Mouse (Mus musculus) myocyte (in vitro differentiated cells): ENCODE measurements around the gene Ptprg. TPM values are rescaled to one million over a fixed set of nuclear protein-coding genes. Genes with fewer than 3 reads are reported as not detected.

Experiments used
- H3K27me3 ChIP-seq: one replicate; pipeline ENCODE4 v1.6.1; 2011; ENCODE audit not compliant: control insufficient read depth, insufficient read depth, insufficient read length
- H3K36me3 ChIP-seq: one replicate; pipeline ENCODE4 v1.6.1; 2011; ENCODE audit not compliant: control insufficient read depth, insufficient read depth
- H3K4me2 ChIP-seq: one replicate; pipeline ENCODE4 v1.6.1; 2011; ENCODE audit warnings: low read depth, control low read depth
- H3K4me3 ChIP-seq: one replicate; pipeline ENCODE4 v1.5.1; 2011; ENCODE audit warnings: mild to moderate bottlenecking, control low read depth, moderate library complexity
- H3K79me2 ChIP-seq: one replicate; pipeline ENCODE4 v1.6.1; 2011; ENCODE audit not compliant: control insufficient read depth, insufficient read depth
- H3ac ChIP-seq: one replicate; pipeline ENCODE4 v1.6.1; 2011; ENCODE audit not compliant: control insufficient read depth, insufficient read length
- CEBPB ChIP-seq: IDR thresholded peaks from 2 replicates; pipeline ENCODE4 v1.6.1; 2011; ENCODE audit warnings: mild to moderate bottlenecking, moderate library complexity; ENCODE audit not compliant: poor library complexity, insufficient read depth, severe bottlenecking
- E2F4 ChIP-seq: IDR thresholded peaks from one replicate; pipeline ENCODE4 v1.6.1; 2011; ENCODE audit warnings: mild to moderate bottlenecking, control low read depth, moderate library complexity; ENCODE audit not compliant: insufficient read depth
- MAX ChIP-seq: IDR thresholded peaks from one replicate; pipeline ENCODE4 v1.6.1; 2011; ENCODE audit warnings: low read depth, mild to moderate bottlenecking, control low read depth
- MYOD1 ChIP-seq, 3 experiments: IDR thresholded peaks; one replicate each; pipeline ENCODE4 v1.6.1; 2011; ENCODE audit warnings: control low read depth in 2 of 3, low read depth in 2 of 3, mild to moderate bottlenecking in 2 of 3, moderate library complexity in 1 of 3; ENCODE audit not compliant: insufficient read length in 2 of 3, control insufficient read depth in 1 of 3
- MYOG ChIP-seq, 3 experiments: IDR thresholded peaks; one replicate each; pipeline ENCODE4 v1.6.1; 2011; ENCODE audit warnings: control low read depth in 2 of 3, low read depth in 2 of 3, mild to moderate bottlenecking in 2 of 3; ENCODE audit not compliant: insufficient read length in 2 of 3, control insufficient read depth in 1 of 3, insufficient read depth in 1 of 3
- POLR2A ChIP-seq: IDR thresholded peaks from one replicate; pipeline ENCODE4 v1.6.1; 2011; ENCODE audit warnings: low read depth, mild to moderate bottlenecking, control low read depth, moderate library complexity; ENCODE audit not compliant: insufficient read length
- POLR2AphosphoS2 ChIP-seq: IDR thresholded peaks from one replicate; pipeline ENCODE4 v1.6.1; 2011; ENCODE audit warnings: low read depth, control low read depth; ENCODE audit not compliant: insufficient read length
- REST ChIP-seq: IDR thresholded peaks from one replicate; pipeline ENCODE4 v1.6.1; 2011; ENCODE audit warnings: mild to moderate bottlenecking, control low read depth, moderate library complexity; ENCODE audit not compliant: insufficient read depth, insufficient read length
- SRF ChIP-seq: IDR thresholded peaks from one replicate; pipeline ENCODE4 v1.6.1; 2011; ENCODE audit warnings: low read depth; ENCODE audit not compliant: control insufficient read depth, insufficient read length
- TCF12 ChIP-seq: IDR thresholded peaks from one replicate; pipeline ENCODE4 v1.6.1; 2011; ENCODE audit warnings: mild to moderate bottlenecking, control low read depth; ENCODE audit not compliant: poor library complexity, insufficient read depth, severe bottlenecking
- TCF3 ChIP-seq: IDR thresholded peaks from one replicate; pipeline ENCODE4 v1.6.1; 2011; ENCODE audit warnings: low read depth, control low read depth; ENCODE audit not compliant: insufficient read length
- USF1 ChIP-seq: IDR thresholded peaks from one replicate; pipeline ENCODE4 v1.6.1; 2011; ENCODE audit warnings: low read depth, mild to moderate bottlenecking, control low read depth, moderate library complexity
- polyA plus RNA-seq: library from polyadenylated mRNA; unstranded; fragments of >200 nt; fragmentation: generic; extraction: Trizol; gene quantifications from one replicate; pipeline ENCODE4 v1.2.1, GENCODE M21; 2012; ENCODE audit warnings: missing spikeins

Ptprg gene
- polyA plus RNA-seq, 1 experiment, result 14.4 TPM

DNA sequence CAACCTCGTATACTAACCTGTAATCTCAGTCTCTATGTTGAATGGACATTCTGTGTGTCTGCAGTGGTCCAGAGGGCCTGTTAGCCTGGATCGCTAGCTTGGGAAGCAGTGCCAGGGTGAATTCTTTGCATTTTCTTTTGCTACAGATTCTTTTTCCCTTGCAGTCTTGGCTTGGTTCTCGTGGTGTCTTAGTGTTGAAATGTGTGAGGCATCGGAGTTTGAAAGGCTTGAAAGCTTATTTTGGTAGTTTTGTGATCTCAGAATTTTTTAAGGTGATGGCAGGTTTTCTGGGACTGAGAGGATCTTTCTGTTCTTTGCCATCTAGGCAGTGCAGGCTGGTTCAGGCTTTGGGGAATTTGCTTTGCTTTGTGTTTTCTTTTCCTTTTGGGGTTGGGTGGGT lies 124.9 kb downstream of the Ptprg start:
- Histone ChIP-seq H3K4me2 (no peak overlapping the region), H3ac (no peak overlapping the region), H3K27me3 (no peaks in the 10 kb centered on the region), H3K79me2 (no peaks in the 10 kb centered on the region), H3K36me3 (no peaks in the 10 kb centered on the region), H3K4me3 (no peak overlapping the region)
- TF ChIP-seq TCF3 (no peak), REST (no peak), MYOD1 (IDR thresholded peaks at IDR 0.05; ENCODE audit: control insufficient read depth in 1 of 3, insufficient read length in 2 of 3, low read depth in 2 of 3) (no peak), MYOG (IDR thresholded peaks at IDR 0.05; ENCODE audit: control insufficient read depth in 1 of 3, insufficient read depth in 1 of 3, insufficient read length in 2 of 3, low read depth in 2 of 3) (no peak), TCF12 (no peak), SRF (no peak), MAX (no peak), USF1 (no peak), CEBPB (no peak), E2F4 (no peak), POLR2AphosphoS2 (no peak), POLR2A (no peak)

GRCm38 (mm10) chr14:11679741-11680140 lies 126.4 kb downstream of the Ptprg start:
- H3K36me3 ChIP-seq, result no peaks in the 10 kb centered on the region
- H3K4me2 ChIP-seq, result no peak overlapping the region
- no peak for TF ChIP-seq SRF
- no peak for TF ChIP-seq E2F4
- TF ChIP-seq TCF3, result no peak
- no peak for TF ChIP-seq USF1
- no peak for TF ChIP-seq MYOD1 (IDR thresholded peaks at IDR 0.05; ENCODE audit: control insufficient read depth in 1 of 3, insufficient read length in 2 of 3, low read depth in 2 of 3)
- no peak for TF ChIP-seq MAX
- no peak for TF ChIP-seq MYOG (IDR thresholded peaks at IDR 0.05; ENCODE audit: control insufficient read depth in 1 of 3, insufficient read depth in 1 of 3, insufficient read length in 2 of 3, low read depth in 2 of 3)
- no peak for TF ChIP-seq TCF12
- TF ChIP-seq CEBPB, result no peak
- TF ChIP-seq POLR2AphosphoS2, result no peak
- no peak for TF ChIP-seq REST
- H3ac ChIP-seq, result no peak overlapping the region
- no peaks in the 10 kb centered on the region for H3K79me2 ChIP-seq
- H3K4me3 ChIP-seq, result no peak overlapping the region
- H3K27me3 ChIP-seq, result no peaks in the 10 kb centered on the region

GRCm38 (mm10) chr14:11680621-11681020 lies 127.3 kb downstream of the Ptprg start:
- no peaks in the 10 kb centered on the region for H3K79me2 ChIP-seq
- no peak overlapping the region for H3K4me3 ChIP-seq
- no peaks in the 10 kb centered on the region for H3K36me3 ChIP-seq
- no peak overlapping the region for H3ac ChIP-seq
- no peak for TF ChIP-seq REST
- no peak for TF ChIP-seq CEBPB
- TF ChIP-seq USF1, result no peak
- TF ChIP-seq TCF3, result no peak
- TF ChIP-seq TCF12, result no peak
- TF ChIP-seq MYOD1 (IDR thresholded peaks at IDR 0.05; ENCODE audit: control insufficient read depth in 1 of 3, insufficient read length in 2 of 3, low read depth in 2 of 3), result no peak
- no peak for TF ChIP-seq MYOG (IDR thresholded peaks at IDR 0.05; ENCODE audit: control insufficient read depth in 1 of 3, insufficient read depth in 1 of 3, insufficient read length in 2 of 3, low read depth in 2 of 3)
- no peak for TF ChIP-seq MAX
- no peak for TF ChIP-seq E2F4
- TF ChIP-seq SRF, result no peak
- TF ChIP-seq POLR2AphosphoS2, result no peak
- TF ChIP-seq POLR2A, result no peak
- H3K27me3 ChIP-seq, result no peaks in the 10 kb centered on the region
- H3K4me2 ChIP-seq, result no peak overlapping the region

DNA sequence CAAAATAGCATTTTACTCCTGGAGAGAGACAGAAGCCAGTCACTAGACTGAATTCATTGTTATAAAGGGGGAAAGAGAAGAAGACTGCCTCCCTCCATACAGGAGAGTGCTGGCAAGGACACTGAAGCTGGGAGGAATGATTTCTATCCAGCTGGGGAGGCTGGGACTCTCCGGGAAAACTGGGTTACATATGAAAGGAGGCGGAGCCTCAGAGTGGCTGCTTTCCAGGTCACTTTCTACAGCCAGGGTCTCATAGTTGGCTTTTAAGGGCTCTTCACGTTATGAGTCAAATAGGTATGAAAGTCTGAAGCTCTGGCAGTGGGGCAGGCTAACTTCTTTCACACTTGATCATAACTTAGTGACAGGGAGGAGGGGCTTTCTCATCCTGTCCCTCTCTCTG lies 129.1 kb downstream of the Ptprg start:
- Histone ChIP-seq H3K79me2 (no peaks in the 10 kb centered on the region), H3K4me2 (no peak overlapping the region), H3K36me3 (no peaks in the 10 kb centered on the region), H3ac (no peak overlapping the region), H3K4me3 (no peak overlapping the region), H3K27me3 (no peaks in the 10 kb centered on the region)
- TF ChIP-seq MYOG (IDR thresholded peaks at IDR 0.05; ENCODE audit: control insufficient read depth in 1 of 3, insufficient read depth in 1 of 3, insufficient read length in 2 of 3, low read depth in 2 of 3) (no peak), MYOD1 (IDR thresholded peaks at IDR 0.05; ENCODE audit: control insufficient read depth in 1 of 3, insufficient read length in 2 of 3, low read depth in 2 of 3) (no peak), CEBPB (no peak), USF1 (no peak)
